Mouse (Mus musculus): ENCODE data around the gene Tmem41a. TPM values are rescaled to one million over a fixed set of nuclear protein-coding genes. Genes with fewer than 3 reads are reported as not detected.

The Tmem41a gene
- polyA plus RNA-seq, 1 experiment = 4.7 TPM

DNA sequence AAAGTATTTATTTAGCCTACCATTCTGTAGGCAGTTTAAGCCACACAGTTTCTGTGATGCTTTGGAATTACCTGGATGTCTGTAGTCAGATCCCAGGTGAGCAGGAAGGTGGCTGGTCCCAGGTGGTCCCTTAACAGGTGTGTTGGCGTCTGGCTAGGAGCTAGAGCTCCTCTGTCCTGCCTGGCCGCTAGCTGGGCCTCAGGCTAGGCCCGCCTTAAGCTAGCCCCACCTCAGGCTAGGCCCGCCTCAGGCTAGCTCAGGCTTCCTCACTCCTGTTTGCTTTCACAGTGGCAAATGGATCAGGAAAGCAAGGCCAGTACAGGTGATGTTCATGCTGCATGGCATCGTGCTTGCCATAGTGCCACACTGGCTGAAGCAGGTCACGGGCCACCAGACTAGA is 40.5 kb downstream of the Tmem41a start:
- no peaks in the 10 kb centered on the region for H3K27me3 ChIP-seq (ENCODE audit: control insufficient read depth, insufficient read depth, low read length)
- no peak overlapping the region for H3K4me3 ChIP-seq (ENCODE audit: extremely low read depth, insufficient read depth, insufficient read length)
- H3K4me1 ChIP-seq (ENCODE audit: control insufficient read depth, insufficient read depth, insufficient read length) = no peaks in the 10 kb centered on the region
- DNase-seq (ENCODE audit: low read depth in 1 of 2, low spot score in 2 of 2) = no peak
- no peaks in the 10 kb centered on the region for H3K36me3 ChIP-seq (ENCODE audit: control insufficient read depth, insufficient read depth, low read length)
- WGBS = 97% methylated on average over 6 of the region's 6 CpGs
- H3K27ac ChIP-seq (ENCODE audit: insufficient read depth, low read length) = no peak overlapping the region
- no peak for TF ChIP-seq POLR2A (IDR thresholded peaks at IDR 0.05; ENCODE audit: low read depth, low read length)
- no peak for TF ChIP-seq CTCF (IDR thresholded peaks at IDR 0.05; ENCODE audit: extremely low read depth, insufficient read depth, insufficient read length, insufficient replicate concordance)

DNA sequence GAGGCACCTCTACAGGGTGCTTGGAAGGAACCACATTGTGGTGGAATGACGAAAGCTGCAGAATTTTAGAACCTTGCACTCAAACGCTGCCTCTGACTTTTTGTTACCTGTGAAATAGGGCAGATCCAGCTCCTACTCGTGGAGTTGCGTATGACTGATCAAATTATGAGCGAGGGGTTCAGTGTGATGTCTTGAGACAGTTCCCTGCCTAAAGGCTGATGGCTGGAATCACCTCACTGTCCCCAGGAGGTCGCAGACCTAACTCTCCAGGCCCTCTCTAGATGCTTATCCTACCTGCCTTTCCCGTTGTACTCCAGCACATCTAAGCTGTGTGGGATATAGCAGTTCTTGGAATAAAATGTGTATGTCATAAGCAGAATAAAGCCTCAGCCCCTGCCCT is 41.4 kb downstream of the Tmem41a start:
- Histone ChIP-seq H3K36me3 (ENCODE audit: control insufficient read depth, insufficient read depth, low read length) (no peaks in the 10 kb centered on the region), H3K4me1 (ENCODE audit: control insufficient read depth, insufficient read depth, insufficient read length) (no peaks in the 10 kb centered on the region), H3K27me3 (ENCODE audit: control insufficient read depth, insufficient read depth, low read length) (no peaks in the 10 kb centered on the region), H3K4me3 (ENCODE audit: extremely low read depth, insufficient read depth, insufficient read length) (no peak overlapping the region), H3K27ac (ENCODE audit: insufficient read depth, low read length) (no peak overlapping the region)
- no peak for DNase-seq (ENCODE audit: low read depth in 1 of 2, low spot score in 2 of 2)
- WGBS = 88% methylated on average over 7 of the region's 7 CpGs
- no peak for TF ChIP-seq CTCF (IDR thresholded peaks at IDR 0.05; ENCODE audit: extremely low read depth, insufficient read depth, insufficient read length, insufficient replicate concordance)
- TF ChIP-seq POLR2A (IDR thresholded peaks at IDR 0.05; ENCODE audit: low read depth, low read length) = no peak

DNA sequence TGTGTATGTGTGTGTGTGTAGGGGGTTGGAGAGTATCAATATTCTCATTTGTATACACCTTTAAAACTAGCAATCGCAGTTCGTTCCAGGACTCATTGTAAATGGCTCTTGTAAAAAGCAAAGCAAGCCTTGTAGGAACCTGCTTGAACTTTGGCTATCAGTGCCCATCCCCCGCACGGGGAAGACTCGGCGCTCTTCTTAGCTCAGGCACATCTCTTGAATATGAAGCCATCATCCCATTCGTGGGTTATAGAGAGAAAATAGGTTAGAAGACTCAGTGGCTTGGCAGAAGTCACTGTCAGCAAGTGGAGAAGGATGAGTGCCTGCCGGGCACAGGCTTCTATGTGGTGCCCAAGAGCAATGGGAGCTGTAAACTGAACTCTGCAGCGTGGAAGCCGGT is 42.7 kb downstream of the Tmem41a start:
- Histone ChIP-seq H3K27ac (ENCODE audit: insufficient read depth, low read length) (no peak overlapping the region), H3K4me3 (ENCODE audit: extremely low read depth, insufficient read depth, insufficient read length) (no peak overlapping the region), H3K4me1 (ENCODE audit: control insufficient read depth, insufficient read depth, insufficient read length) (no peaks in the 10 kb centered on the region), H3K36me3 (ENCODE audit: control insufficient read depth, insufficient read depth, low read length) (no peaks in the 10 kb centered on the region), H3K27me3 (ENCODE audit: control insufficient read depth, insufficient read depth, low read length) (no peaks in the 10 kb centered on the region)
- TF ChIP-seq POLR2A (IDR thresholded peaks at IDR 0.05; ENCODE audit: low read depth, low read length) = no peak
- no peak for TF ChIP-seq CTCF (IDR thresholded peaks at IDR 0.05; ENCODE audit: extremely low read depth, insufficient read depth, insufficient read length, insufficient replicate concordance)
- 89% methylated on average over 10 of the region's 10 CpGs for WGBS
- DNase-seq (ENCODE audit: low read depth in 1 of 2, low spot score in 2 of 2) = no peak

DNA sequence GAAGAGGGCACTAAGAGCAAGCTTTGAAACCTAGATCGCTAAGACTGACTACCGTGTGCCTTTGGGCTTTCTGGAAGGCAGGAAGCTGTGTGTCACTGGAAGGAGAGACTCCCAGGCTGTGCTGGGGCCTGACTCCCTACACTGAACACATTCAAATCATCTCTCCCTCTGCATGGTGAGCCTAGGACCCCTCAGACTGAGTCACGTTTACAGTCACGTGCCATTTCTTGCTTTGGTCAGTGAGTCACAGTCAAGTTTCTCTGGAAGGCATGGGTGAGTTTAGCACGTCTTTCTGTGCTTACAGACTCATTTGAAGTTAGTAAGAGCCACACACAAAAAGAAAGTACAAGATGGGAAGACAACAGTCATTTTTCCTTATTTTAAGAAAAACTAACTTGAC is 46.1 kb downstream of the Tmem41a start:
- no peaks in the 10 kb centered on the region for H3K4me1 ChIP-seq (ENCODE audit: control insufficient read depth, insufficient read depth, insufficient read length)
- H3K27ac ChIP-seq (ENCODE audit: insufficient read depth, low read length) = no peak overlapping the region
- DNase-seq (ENCODE audit: low read depth in 1 of 2, low spot score in 2 of 2) = no peak
- no peak for TF ChIP-seq POLR2A (IDR thresholded peaks at IDR 0.05; ENCODE audit: low read depth, low read length)
- TF ChIP-seq CTCF (IDR thresholded peaks at IDR 0.05; ENCODE audit: extremely low read depth, insufficient read depth, insufficient read length, insufficient replicate concordance) = no peak
- H3K36me3 ChIP-seq (ENCODE audit: control insufficient read depth, insufficient read depth, low read length) = no peaks in the 10 kb centered on the region
- no peaks in the 10 kb centered on the region for H3K27me3 ChIP-seq (ENCODE audit: control insufficient read depth, insufficient read depth, low read length)
- 81% methylated on average over 5 of the region's 5 CpGs for WGBS
- H3K4me3 ChIP-seq (ENCODE audit: extremely low read depth, insufficient read depth, insufficient read length) = no peak overlapping the region

DNA sequence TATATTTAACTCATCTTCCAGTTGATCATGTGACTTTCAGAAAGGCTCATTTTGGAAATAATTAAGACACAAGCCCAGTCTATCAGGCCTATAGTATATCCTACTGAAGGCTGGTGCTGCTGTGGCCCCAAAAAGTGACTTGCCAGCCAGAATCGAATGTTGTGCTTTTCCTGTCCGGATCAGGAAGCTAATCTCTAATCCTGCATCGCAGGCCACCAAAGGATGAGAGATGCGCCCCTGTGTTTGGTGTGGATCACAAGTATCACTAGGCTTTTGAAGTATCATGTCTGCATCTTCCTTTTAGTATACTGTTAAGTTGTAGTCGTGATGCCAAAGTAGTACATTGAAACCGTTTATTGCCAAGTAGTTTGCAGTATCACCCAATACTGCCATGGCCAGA is 53.5 kb downstream of the Tmem41a start:
- TF ChIP-seq POLR2A (IDR thresholded peaks at IDR 0.05; ENCODE audit: low read depth, low read length) = no peak
- TF ChIP-seq CTCF (IDR thresholded peaks at IDR 0.05; ENCODE audit: extremely low read depth, insufficient read depth, insufficient read length, insufficient replicate concordance) = no peak
- 91% methylated on average over 6 of the region's 6 CpGs for WGBS

DNA sequence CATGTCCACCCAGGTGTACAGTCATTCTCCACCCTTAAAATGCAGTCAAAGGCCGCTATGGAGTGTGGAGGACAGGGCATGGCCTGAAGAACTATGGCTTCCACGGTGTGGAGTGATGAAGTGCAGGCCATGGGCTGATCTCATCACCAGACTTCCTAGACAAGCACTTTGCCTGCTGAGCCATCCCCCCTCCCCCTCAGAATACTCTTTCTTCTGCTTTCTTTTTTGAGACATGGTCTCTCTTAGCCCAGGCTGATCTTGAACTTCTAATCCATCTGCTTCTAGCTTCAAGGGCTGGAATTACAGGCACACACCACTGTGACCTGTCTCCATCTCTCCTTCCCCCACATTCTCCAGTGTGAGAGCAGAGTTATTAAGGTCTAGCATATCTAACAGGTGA is 59.8 kb downstream of the Tmem41a start:
- Histone ChIP-seq H3K36me3 (ENCODE audit: control insufficient read depth, insufficient read depth, low read length) (no peaks in the 10 kb centered on the region), H3K27me3 (ENCODE audit: control insufficient read depth, insufficient read depth, low read length) (no peaks in the 10 kb centered on the region), H3K4me3 (ENCODE audit: extremely low read depth, insufficient read depth, insufficient read length) (no peak overlapping the region), H3K27ac (ENCODE audit: insufficient read depth, low read length) (no peak overlapping the region), H3K4me1 (ENCODE audit: control insufficient read depth, insufficient read depth, insufficient read length) (no peaks in the 10 kb centered on the region)
- DNase-seq (ENCODE audit: low read depth in 1 of 2, low spot score in 2 of 2) = no peak
- WGBS = 83% methylated on average over 2 of the region's 2 CpGs
- no peak for TF ChIP-seq POLR2A (IDR thresholded peaks at IDR 0.05; ENCODE audit: low read depth, low read length)
- TF ChIP-seq CTCF (IDR thresholded peaks at IDR 0.05; ENCODE audit: extremely low read depth, insufficient read depth, insufficient read length, insufficient replicate concordance) = no peak

More for the DNA sequence above, 53.5 kb downstream of the Tmem41a start:
- H3K36me3 ChIP-seq (ENCODE audit: control insufficient read depth, insufficient read depth, low read length) = no peaks in the 10 kb centered on the region
- H3K4me3 ChIP-seq (ENCODE audit: extremely low read depth, insufficient read depth, insufficient read length) = no peak overlapping the region
- H3K27ac ChIP-seq (ENCODE audit: insufficient read depth, low read length) = no peak overlapping the region
- no peaks in the 10 kb centered on the region for H3K4me1 ChIP-seq (ENCODE audit: control insufficient read depth, insufficient read depth, insufficient read length)
- DNase-seq (ENCODE audit: low read depth in 1 of 2, low spot score in 2 of 2) = no peak
- no peaks in the 10 kb centered on the region for H3K27me3 ChIP-seq (ENCODE audit: control insufficient read depth, insufficient read depth, low read length)

Other genes with a start within 250 kb of the Tmem41a start
- 1.4 and 1.7 TPM in 2 replicates for gene Ehhadh, start 159.7 kb downstream of the Tmem41a start, polyA plus RNA-seq (2012; rRNA removed)
- 0.16 and 0.20 TPM in 2 replicates for gene Map3k13, start 153.2 kb downstream of the Tmem41a start, polyA plus RNA-seq (2012; rRNA removed)
- 0.15 and 0.29 TPM in 2 replicates for gene Liph, start 48.1 kb upstream of the Tmem41a start, polyA plus RNA-seq (2012; rRNA removed)
- gene Senp2, start 61.9 kb upstream of the Tmem41a start, polyA plus RNA-seq (2012; rRNA removed) = 7.4 TPM in 2 replicates
- 0.28 and 0.63 TPM in 2 replicates for gene Igf2bp2, start 215.7 kb upstream of the Tmem41a start, polyA plus RNA-seq (2012; rRNA removed)